Mouse (Mus musculus): ENCODE results near the gene Zfp850. TPM values are rescaled to one million over a fixed set of nuclear protein-coding genes. Genes with fewer than 3 reads are reported as not detected.
"Not testable (repeated sequence)": the region's sequence is repeated elsewhere in the genome, so short reads cannot be mapped to it uniquely, and the experiment has no call there.

Zfp850 gene
- polyA plus RNA-seq, 1 experiment from 2014 or later: 3.5 TPM

DNA sequence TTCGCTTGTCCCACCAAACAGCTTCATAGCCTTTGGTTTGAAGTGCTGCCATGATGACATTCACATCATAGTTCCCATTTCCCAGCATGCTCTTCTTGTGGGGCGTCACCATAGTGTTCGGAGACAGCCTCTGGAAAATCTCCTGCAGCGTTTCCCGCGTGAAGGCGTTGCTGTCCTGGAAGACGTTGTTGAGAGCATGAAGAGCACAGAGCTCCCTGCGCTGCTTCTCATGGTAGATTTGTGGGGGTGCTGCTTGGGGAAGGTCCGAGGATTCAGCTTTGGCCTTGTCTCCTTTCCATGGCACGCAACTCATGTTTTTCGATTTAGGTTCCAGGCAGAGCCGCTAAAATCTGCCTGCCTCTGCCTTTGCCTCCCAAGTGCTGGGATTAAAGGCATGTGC, 64.5 kb downstream of the Zfp850 start:
- H3K36me3 ChIP-seq; H3K27me3 ChIP-seq; H3K4me3 ChIP-seq; H3K9me3 ChIP-seq; ATAC-seq (ENCODE audit: insufficient number of reproducible peaks, low FRiP score, low TSS enrichment, low read depth); H3K4me1 ChIP-seq; H3K9ac ChIP-seq; H3K27ac ChIP-seq; H3K4me2 ChIP-seq: not testable (repeated sequence)
- WGBS: 91% methylated on average over 13 of the region's 13 CpGs

- not testable (repeated sequence) for H3K27ac ChIP-seq; H3K9me3 ChIP-seq; H3K4me3 ChIP-seq; H3K36me3 ChIP-seq; H3K4me1 ChIP-seq; H3K27me3 ChIP-seq; H3K4me2 ChIP-seq; H3K9ac ChIP-seq; ATAC-seq (ENCODE audit: insufficient number of reproducible peaks, low FRiP score, low TSS enrichment, low read depth)
- 41% methylated on average over 6 of the region's 7 CpGs for WGBS
Measured at GRCm38 (mm10) chr7:27941869-27942268, 72.0 kb downstream of the Zfp850 start.

Other genes starting within 250 kb of the Zfp850 start
- gene Zfp626, start 206.9 kb downstream of the Zfp850 start, polyA plus RNA-seq (2015; fragmentation: Nextera tagmentation; extraction: Ambion mirVana): 1.8 and 2.0 TPM in 2 replicates
- 7.2 and 8.0 TPM in 2 replicates for gene Zfp59, start 175.5 kb downstream of the Zfp850 start, polyA plus RNA-seq (2015; fragmentation: Nextera tagmentation; extraction: Ambion mirVana)
- 3.6 and 3.7 TPM in 2 replicates for gene Zfp607a, start 156.6 kb downstream of the Zfp850 start, polyA plus RNA-seq (2015; fragmentation: Nextera tagmentation; extraction: Ambion mirVana)
- 8.1 and 9.2 TPM in 2 replicates for gene Zfp974, start 84.7 kb downstream of the Zfp850 start, polyA plus RNA-seq (2015; fragmentation: Nextera tagmentation; extraction: Ambion mirVana)
- 17.7 and 19.2 TPM in 2 replicates for gene Zfp780b, start 34.9 kb downstream of the Zfp850 start, polyA plus RNA-seq (2015; fragmentation: Nextera tagmentation; extraction: Ambion mirVana)
- gene Psmc4, start 36.0 kb upstream of the Zfp850 start, polyA plus RNA-seq (2015; fragmentation: Nextera tagmentation; extraction: Ambion mirVana): 279 and 292 TPM in 2 replicates
- gene Fcgbp, start 57.1 kb upstream of the Zfp850 start, polyA plus RNA-seq (2015; fragmentation: Nextera tagmentation; extraction: Ambion mirVana): 0.13 and 0.22 TPM in 2 replicates
- gene 9530053A07Rik, start 115.4 kb upstream of the Zfp850 start, polyA plus RNA-seq (2015; fragmentation: Nextera tagmentation; extraction: Ambion mirVana): not detected in 2 replicates
- gene Fbl, start 155.6 kb upstream of the Zfp850 start, polyA plus RNA-seq (2015; fragmentation: Nextera tagmentation; extraction: Ambion mirVana): 105 and 110 TPM in 2 replicates
- 9.2 and 11.7 TPM in 2 replicates for gene Dyrk1b, start 165.4 kb upstream of the Zfp850 start, polyA plus RNA-seq (2015; fragmentation: Nextera tagmentation; extraction: Ambion mirVana)